Mouse (Mus musculus) forebrain, embryonic 11.5 days (tissue): ENCODE data around the gene Ercc6. TPM values are rescaled to one million over a fixed set of nuclear protein-coding genes. Genes with fewer than 3 reads are reported as not detected.

Experiments
- ATAC-seq: fragments of 200-750 bp; cut with Nextera tagmentation; replicated peaks from 2 replicates; pipeline ENCODE4 v1.8.0; 2017; ENCODE audit warnings: moderate TSS enrichment; ENCODE audit not compliant: low FRiP score
- DNase-seq: peaks from one replicate; pipeline ENCODE4 v3.0.0-alpha.2; 2017; ENCODE audit warnings: low spot score
- H3K27ac ChIP-seq: fragments of 300-500 bp; sonication (generic); 2 replicates; pipeline ENCODE4 v1.5.1; 2014; ENCODE audit warnings: low read depth, low read length
- H3K27me3 ChIP-seq: fragments of 300-500 bp; sonication (generic); 2 replicates; pipeline ENCODE4 v1.6.1; 2014; ENCODE audit warnings: mild to moderate bottlenecking, low read length, mixed read lengths; ENCODE audit not compliant: control insufficient read depth, insufficient read depth
- H3K36me3 ChIP-seq: fragments of 300-500 bp; sonication (generic); 2 replicates; pipeline ENCODE4 v1.6.1; 2014; ENCODE audit warnings: mild to moderate bottlenecking, low read length, moderate library complexity, mixed read lengths; ENCODE audit not compliant: control insufficient read depth, insufficient read depth
- H3K4me1 ChIP-seq: fragments of 300-500 bp; sonication (generic); replicated peaks from 2 replicates; pipeline ENCODE4 v1.6.1; 2014; ENCODE audit warnings: low read length, mixed read lengths; ENCODE audit not compliant: control insufficient read depth, insufficient read depth
- H3K4me2 ChIP-seq: fragments of 300-500 bp; sonication (generic); 2 replicates; pipeline ENCODE4 v1.6.1; 2014; ENCODE audit warnings: low read depth, mild to moderate bottlenecking, low read length, moderate library complexity, mixed read lengths; ENCODE audit not compliant: severe bottlenecking
- H3K4me3 ChIP-seq: fragments of 300-500 bp; sonication (generic); 2 replicates; pipeline ENCODE4 v1.5.1; 2014; ENCODE audit warnings: low read depth, low read length
- H3K9ac ChIP-seq: fragments of 300-500 bp; sonication (generic); 2 replicates; pipeline ENCODE4 v1.6.1; 2014; ENCODE audit warnings: low read length
- H3K9me3 ChIP-seq: fragments of 300-500 bp; sonication (generic); 2 replicates; pipeline ENCODE4 v1.6.1; 2016; ENCODE audit warnings: low read length, mixed read lengths; ENCODE audit not compliant: control insufficient read depth
- WGBS: fragments of 180-500 bp; shearing (Covaris S2); extraction: QIAGEN DNeasy Blood & Tissue Kit; methylation state at CpG from one replicate; pipeline ENCODE4 v1.1.7; 2014; 5-methylcytosine and 5-hydroxymethylcytosine counted together
- polyA plus RNA-seq: library from polyadenylated mRNA; unstranded; fragments of >200 nt; fragmentation: Nextera tagmentation; extraction: Ambion mirVana; gene quantifications from 2 replicates; pipeline ENCODE4 v1.2.1, GENCODE M21; 2014

Gene Ercc6
- polyA plus RNA-seq, 1 experiment from 2014 or later: 29.4 TPM

DNA sequence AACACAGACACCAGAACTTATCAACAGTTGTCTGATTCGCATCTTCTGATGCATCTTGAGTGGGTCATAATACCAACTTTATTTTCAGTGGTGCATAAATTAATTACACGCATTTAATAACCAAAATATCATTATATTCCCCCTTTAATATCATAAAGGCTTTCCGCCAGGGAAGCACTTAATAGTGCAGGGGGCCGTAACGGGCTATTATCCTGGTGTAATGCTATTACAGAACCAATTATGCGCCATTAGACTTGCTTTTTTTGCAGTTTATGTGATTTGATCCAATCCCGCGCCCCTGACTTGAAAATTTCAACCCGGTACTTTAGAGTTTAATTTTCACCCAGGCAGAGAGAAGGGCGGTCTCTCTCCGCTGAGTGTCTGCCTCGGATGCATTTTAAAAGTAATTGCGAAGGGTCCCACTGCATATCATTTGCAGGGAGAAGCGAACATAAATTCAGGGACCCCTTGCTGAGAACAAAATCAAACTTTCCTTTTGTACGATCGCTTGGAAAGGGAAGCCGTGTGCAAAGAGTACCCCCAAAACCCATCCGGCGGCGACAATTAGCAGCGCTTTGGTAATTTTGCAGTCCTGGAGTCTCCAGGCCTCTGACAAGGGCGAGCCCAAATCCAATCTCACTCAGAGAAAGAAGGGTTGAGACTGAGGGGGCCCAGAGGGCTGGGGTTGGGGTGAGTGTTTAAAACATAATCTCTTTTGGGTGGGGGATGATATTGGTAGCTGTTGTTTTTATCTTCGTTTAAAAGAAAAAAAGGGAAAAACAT, 85.3 kb downstream of the Ercc6 start:
- peaks cover 13% of the 10 kb centered on the region for H3K4me1 ChIP-seq
- ATAC-seq: no peak
- 3% methylated on average over 23 of the region's 23 CpGs for WGBS
- H3K9ac ChIP-seq: no peak overlapping the region
- no peak overlapping the region for H3K27ac ChIP-seq
- H3K4me2 ChIP-seq: no peak overlapping the region
- H3K9me3 ChIP-seq: no peaks in the 10 kb centered on the region
- DNase-seq: peak; percentile 45
- H3K36me3 ChIP-seq: no peaks in the 10 kb centered on the region
- H3K4me3 ChIP-seq: no peak overlapping the region; the same call in 1 of the 2 replicates
- H3K27me3 ChIP-seq: peaks cover 71% of the 10 kb centered on the region

DNA sequence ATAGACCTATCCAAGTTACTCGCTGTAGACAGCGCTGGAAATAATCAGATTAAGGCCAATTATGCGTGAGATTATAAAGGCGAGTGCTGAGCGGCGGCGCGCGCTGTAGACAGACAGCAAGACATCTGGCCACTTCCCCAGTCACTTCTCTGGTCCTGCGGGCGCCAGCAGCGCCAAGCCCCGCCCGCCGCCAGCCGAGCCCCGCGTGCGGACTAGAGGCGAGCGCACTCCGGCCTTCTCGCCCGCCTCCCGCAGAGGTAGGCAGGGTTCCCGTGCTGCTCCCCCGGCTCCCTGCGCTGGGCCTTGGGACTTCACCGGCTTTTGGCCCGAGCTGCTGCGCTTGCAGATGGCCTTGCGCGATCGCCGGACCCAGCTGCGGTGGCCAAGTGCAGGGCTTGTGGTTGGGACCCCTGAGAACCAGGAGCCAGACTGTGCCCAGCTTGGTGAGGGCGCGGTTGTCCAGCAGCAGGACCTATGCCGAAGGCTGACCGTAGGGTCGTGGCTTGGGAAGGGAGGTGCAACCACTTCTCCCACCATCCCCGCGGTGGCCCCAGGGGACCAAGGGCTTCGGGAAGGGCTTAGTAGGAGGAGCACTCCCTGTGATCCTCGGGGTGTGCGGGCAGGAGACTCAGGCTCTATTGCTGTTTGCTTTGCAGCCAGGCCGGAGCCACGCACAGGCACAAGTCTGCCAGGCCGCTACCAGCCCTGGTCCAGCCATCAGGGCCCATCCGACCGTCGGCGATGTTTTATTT, 86.1 kb downstream of the Ercc6 start, which contains the start of gene Prrxl1:
Prrxl1 (plus strand) TSS at position 118 of the 752 bp plus-strand sequence.
- DNase-seq: peak; percentile 63

GRCm38 (mm10) chr14:32600110-32600509, 86.8 kb downstream of the Ercc6 start:
- H3K27ac ChIP-seq: no peak overlapping the region
- peak; percentile 51 for DNase-seq
- no peaks in the 10 kb centered on the region for H3K9me3 ChIP-seq
- H3K36me3 ChIP-seq: no peaks in the 10 kb centered on the region
- 3% methylated on average over 16 of the region's 16 CpGs for WGBS
- peaks cover 13% of the 10 kb centered on the region for H3K4me1 ChIP-seq
- ATAC-seq: no peak
- peak overlapping the region; percentile 52; the same call in 1 of the 2 replicates for H3K4me2 ChIP-seq
- H3K9ac ChIP-seq: no peak overlapping the region
- H3K4me3 ChIP-seq: 0 out of 2 replicates have a peak overlapping the region, but pooled peaks have one; percentile 26
- peaks cover 65% of the 10 kb centered on the region for H3K27me3 ChIP-seq

More for the DNA sequence above, 86.1 kb downstream of the Ercc6 start, which contains the start of gene Prrxl1:
- H3K27ac ChIP-seq: no peak within 1 kb of the TSS
- peak within 1 kb of the TSS; percentile 12; the same call in 1 of the 2 replicates for H3K9ac ChIP-seq
- peak within 1 kb of the TSS; percentile 26 for H3K4me3 ChIP-seq
- no peak for ATAC-seq
- no peaks in the 10 kb centered on the region for H3K9me3 ChIP-seq
- H3K27me3 ChIP-seq: peaks cover 71% of the 10 kb centered on the region
- WGBS: under 1% methylated on average over 53 of the region's 53 CpGs
- H3K36me3 ChIP-seq: no peaks in the 10 kb centered on the region
- H3K4me1 ChIP-seq: peaks cover 13% of the 10 kb centered on the region
- peak within 1 kb of the TSS; percentile 52 for H3K4me2 ChIP-seq

GRCm38 (mm10) chr14:32605508-32605907, 92.2 kb downstream of the Ercc6 start:
- Histone ChIP-seq H3K9ac (no peak overlapping the region), H3K9me3 (no peaks in the 10 kb centered on the region), H3K36me3 (no peaks in the 10 kb centered on the region), H3K27me3 (peaks cover 13% of the 10 kb centered on the region), H3K27ac (no peak overlapping the region), H3K4me3 (no peak overlapping the region), H3K4me1 (no peaks in the 10 kb centered on the region), H3K4me2 (no peak overlapping the region)
- ATAC-seq: no peak
- 54% methylated on average over 15 of the region's 15 CpGs for WGBS
- no peak for DNase-seq

- H3K27ac ChIP-seq: no peak overlapping the region
- no peaks in the 10 kb centered on the region for H3K4me1 ChIP-seq
- ATAC-seq (no peak), DNase-seq (no peak)
- no peak overlapping the region for H3K4me2 ChIP-seq
- H3K4me3 ChIP-seq: no peak overlapping the region
- H3K27me3 ChIP-seq: peaks cover 5% of the 10 kb centered on the region
- H3K9ac ChIP-seq: no peak overlapping the region
- no peaks in the 10 kb centered on the region for H3K36me3 ChIP-seq
- H3K9me3 ChIP-seq: no peaks in the 10 kb centered on the region
- 72% methylated on average over 8 of the region's 8 CpGs for WGBS
These were observed 93.0 kb downstream of the Ercc6 start for GRCm38 (mm10) chr14:32606316-32606715.

DNA sequence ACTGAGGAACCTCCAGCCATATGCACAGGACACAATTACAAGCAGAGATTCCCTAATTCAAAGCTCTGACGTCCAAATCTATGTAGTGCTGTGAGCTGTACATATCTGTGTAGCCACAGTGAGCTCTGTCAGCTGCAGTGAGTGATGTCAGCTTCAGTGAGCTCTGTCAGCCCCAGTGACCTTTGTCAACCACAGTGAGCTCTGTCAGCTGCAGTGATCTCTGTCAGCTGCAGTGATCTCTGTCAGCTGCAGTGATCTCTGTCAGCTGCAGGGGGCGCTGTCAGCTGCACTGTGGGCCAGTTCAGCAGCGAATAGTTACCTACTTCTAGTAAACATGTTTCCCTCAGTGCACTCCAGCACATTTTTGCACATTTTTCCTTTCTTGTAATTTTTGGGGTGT, 96.1 kb downstream of the Ercc6 start:
- 34% methylated on average over 3 of the region's 3 CpGs for WGBS
- DNase-seq (no peak), ATAC-seq (no peak)
- H3K4me1 ChIP-seq: no peaks in the 10 kb centered on the region
- H3K4me3 ChIP-seq: no peak overlapping the region
- no peak overlapping the region for H3K4me2 ChIP-seq
- H3K9me3 ChIP-seq: no peaks in the 10 kb centered on the region
- H3K9ac ChIP-seq: no peak overlapping the region
- no peak overlapping the region for H3K27ac ChIP-seq
- no peaks in the 10 kb centered on the region for H3K36me3 ChIP-seq
- no peaks in the 10 kb centered on the region for H3K27me3 ChIP-seq

- ATAC-seq (no peak), DNase-seq (no peak)
- no peaks in the 10 kb centered on the region for H3K9me3 ChIP-seq
- H3K9ac ChIP-seq: no peak overlapping the region
- no peaks in the 10 kb centered on the region for H3K4me1 ChIP-seq
- 89% methylated on average over 5 of the region's 5 CpGs for WGBS
- no peaks in the 10 kb centered on the region for H3K27me3 ChIP-seq
- no peak overlapping the region for H3K27ac ChIP-seq
- no peak overlapping the region for H3K4me2 ChIP-seq
- H3K36me3 ChIP-seq: no peaks in the 10 kb centered on the region
- H3K4me3 ChIP-seq: no peak overlapping the region
These were observed 103.9 kb downstream of the Ercc6 start for GRCm38 (mm10) chr14:32617253-32617652.

DNA sequence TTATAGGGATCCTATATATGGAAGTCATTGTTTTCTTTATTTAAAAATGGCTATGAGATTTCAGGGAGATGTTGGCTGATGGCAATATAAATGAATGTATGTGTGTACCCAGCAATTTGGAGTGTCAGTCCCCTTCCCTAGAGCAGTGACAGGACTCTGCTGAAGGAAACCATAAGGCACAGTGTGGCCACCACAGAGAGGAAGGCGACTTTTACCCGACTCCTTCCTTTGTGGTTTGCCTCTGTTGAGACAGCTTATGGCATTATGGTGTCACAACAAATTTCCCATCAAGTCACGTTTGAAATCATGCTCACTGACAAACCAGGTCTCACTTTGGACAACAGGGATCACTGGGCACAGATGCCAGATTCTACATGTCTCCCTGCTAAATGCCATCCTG, 110.9 kb downstream of the Ercc6 start:
- H3K27ac ChIP-seq: no peak overlapping the region
- H3K36me3 ChIP-seq: no peaks in the 10 kb centered on the region
- WGBS: 85% methylated on average over 3 of the region's 3 CpGs
- no peaks in the 10 kb centered on the region for H3K9me3 ChIP-seq
- no peak for ATAC-seq
- H3K27me3 ChIP-seq: no peaks in the 10 kb centered on the region
- H3K4me2 ChIP-seq: no peak overlapping the region
- H3K9ac ChIP-seq: no peak overlapping the region
- H3K4me1 ChIP-seq: no peaks in the 10 kb centered on the region
- no peak for DNase-seq
- no peak overlapping the region for H3K4me3 ChIP-seq
